Mouse (Mus musculus) heart, embryonic 14.5 days (tissue): ENCODE results near the gene Rhbdd2. TPM values are rescaled to one million over a fixed set of nuclear protein-coding genes. Genes with fewer than 3 reads are reported as not detected.

Experiments
- ATAC-seq: fragments of 200-750 bp; cut with Nextera tagmentation; 2 replicates; pipeline ENCODE4 v1.8.0; 2017; ENCODE audit warnings: low read depth, moderate TSS enrichment; ENCODE audit not compliant: insufficient number of reproducible peaks, insufficient read depth, low FRiP score
- H3K27ac ChIP-seq, 2 experiments: fragments of 200-500 bp in 1 of 2; fragments of 300-500 bp in 1 of 2; sonication (generic) in 1 of 2; replicated peaks in 1 of 2; 2 replicates each; pipeline ENCODE4 v1.5.1; 2012 to 2014; ENCODE audit warnings: low read depth in 2 of 2, low read length in 2 of 2, control low read depth in 1 of 2, mild to moderate bottlenecking in 1 of 2, mixed read lengths in 1 of 2; ENCODE audit not compliant: control insufficient read depth in 1 of 2, insufficient read depth in 1 of 2
- H3K27me3 ChIP-seq: fragments of 300-500 bp; sonication (generic); 2 replicates; pipeline ENCODE4 v1.6.1; 2014; ENCODE audit warnings: mild to moderate bottlenecking, low read length, control low read depth; ENCODE audit not compliant: control insufficient read depth, insufficient read depth
- H3K36me3 ChIP-seq: fragments of 300-500 bp; sonication (generic); 2 replicates; pipeline ENCODE4 v1.6.1; 2014; ENCODE audit warnings: mild to moderate bottlenecking, control low read depth, low read length, mixed read lengths; ENCODE audit not compliant: control insufficient read depth, insufficient read depth
- H3K4me1 ChIP-seq, 2 experiments: fragments of 200-500 bp in 1 of 2; fragments of 300-500 bp in 1 of 2; sonication (generic) in 1 of 2; 2 replicates each; pipeline ENCODE4 v1.6.1; 2012 to 2014; ENCODE audit warnings: low read length in 2 of 2, control low read depth in 1 of 2, mixed read lengths in 1 of 2; ENCODE audit not compliant: control insufficient read depth in 2 of 2, insufficient read depth in 2 of 2
- H3K4me2 ChIP-seq: fragments of 300-500 bp; sonication (generic); 2 replicates; pipeline ENCODE4 v1.6.1; 2014; ENCODE audit warnings: mild to moderate bottlenecking, low read length
- H3K4me3 ChIP-seq, 2 experiments: fragments of 200-500 bp in 1 of 2; fragments of 300-500 bp in 1 of 2; sonication (generic) in 1 of 2; 2 replicates each; pipeline ENCODE4 v1.5.1; 2012 to 2014; ENCODE audit warnings: low read length in 2 of 2, mild to moderate bottlenecking in 2 of 2, control low read depth in 1 of 2, low read depth in 1 of 2, moderate library complexity in 1 of 2; ENCODE audit not compliant: control insufficient read depth in 1 of 2, insufficient read depth in 1 of 2
- H3K9ac ChIP-seq: fragments of 300-500 bp; sonication (generic); 2 replicates; pipeline ENCODE4 v1.6.1; 2014; ENCODE audit warnings: mild to moderate bottlenecking, low read length
- H3K9me3 ChIP-seq: fragments of 300-500 bp; sonication (generic); 2 replicates; pipeline ENCODE4 v1.6.1; 2016; ENCODE audit warnings: low read length, control low read depth; ENCODE audit not compliant: control insufficient read depth
- WGBS: fragments of 180-500 bp; shearing (Covaris S2); extraction: QIAGEN DNeasy Blood & Tissue Kit; methylation state at CpG from one replicate; pipeline ENCODE4 v1.1.7; 2014; 5-methylcytosine and 5-hydroxymethylcytosine counted together
- polyA plus RNA-seq: library from polyadenylated mRNA; unstranded; fragments of >200 nt; fragmentation: Nextera tagmentation; extraction: Ambion mirVana; gene quantifications from 2 replicates; pipeline ENCODE4 v1.2.1, GENCODE M21; 2014

Gene Rhbdd2
- polyA plus RNA-seq, 1 experiment from 2014 or later = 36.7 TPM

DNA sequence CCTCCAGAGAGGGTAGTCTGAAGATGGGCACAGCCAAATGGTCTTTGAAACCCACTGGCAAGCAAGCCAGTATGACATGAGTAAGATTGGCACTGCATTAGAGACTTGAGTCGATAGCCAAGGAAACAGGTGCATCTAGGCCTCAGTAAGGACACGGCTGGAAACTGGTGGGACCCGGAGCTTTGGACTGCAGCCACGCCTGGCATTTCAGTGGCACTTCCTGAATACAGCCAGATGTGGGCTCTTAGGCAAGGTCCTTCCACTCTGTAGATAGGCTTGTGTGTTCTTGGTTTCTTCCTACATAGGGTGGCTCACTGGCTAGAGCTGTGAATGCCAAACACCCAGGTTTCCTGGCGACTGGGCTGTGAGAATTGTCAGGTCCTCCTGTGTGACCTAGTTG lies 12.9 kb downstream of the Rhbdd2 start:
- 76% methylated on average over 5 of the region's 5 CpGs for WGBS
- Histone ChIP-seq H3K4me1 (no peaks in the 10 kb centered on the region), H3K4me3 (no peak overlapping the region), H3K27ac (no peak overlapping the region), H3K9me3 (no peaks in the 10 kb centered on the region), H3K9ac (no peak overlapping the region), H3K4me2 (no peak overlapping the region), H3K27me3 (no peaks in the 10 kb centered on the region), H3K36me3 (peaks cover 10% of the 10 kb centered on the region)
- no peak for ATAC-seq

DNA sequence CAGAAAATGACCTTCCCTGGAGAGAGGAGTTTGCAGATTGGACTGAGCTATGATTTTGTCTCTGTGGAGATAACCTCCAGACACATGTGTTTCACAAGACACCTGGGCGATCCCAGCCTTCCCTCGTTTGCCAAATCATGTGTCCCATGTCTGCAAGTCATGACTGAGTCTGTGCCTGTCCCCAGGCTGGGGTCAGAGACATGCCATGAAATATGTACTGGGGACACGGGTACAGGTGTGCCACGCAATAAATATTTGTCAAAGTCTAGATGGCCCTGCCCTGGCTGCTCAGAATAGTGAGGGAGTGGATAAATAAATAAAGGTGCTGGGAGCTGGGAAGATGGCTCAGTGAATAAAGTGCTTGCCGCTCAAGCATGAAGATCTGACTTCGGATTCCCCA lies 13.6 kb downstream of the Rhbdd2 start:
- no peak for ATAC-seq
- Histone ChIP-seq H3K9me3 (no peaks in the 10 kb centered on the region), H3K36me3 (peaks cover 7% of the 10 kb centered on the region), H3K27me3 (no peaks in the 10 kb centered on the region), H3K9ac (no peak overlapping the region), H3K4me1 (no peaks in the 10 kb centered on the region), H3K4me2 (no peak overlapping the region), H3K4me3 (no peak overlapping the region), H3K27ac (no peak overlapping the region)
- 75% methylated on average over 6 of the region's 6 CpGs for WGBS

DNA sequence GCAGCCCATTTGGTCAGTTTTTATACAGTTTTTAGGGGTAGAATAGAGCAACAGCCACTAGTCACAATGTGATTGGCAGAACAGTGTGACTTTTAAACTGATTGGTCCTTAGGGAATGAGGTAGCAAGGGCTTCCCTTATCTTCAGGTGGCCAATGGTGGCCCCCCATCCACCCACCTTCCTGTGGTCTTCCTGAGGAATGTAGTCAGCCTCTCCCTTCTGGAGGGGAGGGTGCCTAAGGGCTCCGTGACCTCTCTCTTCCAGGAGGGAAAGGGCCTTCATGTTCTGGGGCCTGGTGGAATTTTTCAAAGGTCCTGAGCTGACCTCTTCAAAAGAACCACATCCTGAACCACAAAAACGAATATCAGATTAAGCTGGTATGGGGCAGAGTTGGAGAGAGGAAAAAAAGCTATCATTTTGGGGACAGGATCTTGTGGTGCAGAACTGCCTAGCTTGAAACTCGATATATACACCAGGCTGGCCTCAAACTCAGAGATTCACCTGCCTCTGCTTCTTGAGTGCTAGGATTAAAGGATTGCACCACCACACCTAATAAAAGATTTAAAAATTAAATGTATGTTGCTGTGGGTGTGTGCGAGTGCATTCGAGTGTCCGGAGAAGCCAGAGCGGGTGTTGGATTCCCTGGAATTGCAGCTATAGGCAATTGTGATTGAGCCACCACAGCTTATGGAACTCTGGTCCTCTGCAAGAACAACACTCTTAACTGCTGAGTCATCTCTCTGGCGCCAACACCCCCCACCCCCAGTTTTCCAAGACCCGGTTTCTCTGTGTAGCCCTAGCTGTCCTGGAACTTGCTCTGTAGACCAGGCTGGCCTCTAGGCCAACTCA lies 16.3 kb downstream of the Rhbdd2 start:
- WGBS = 71% methylated on average over 9 of the region's 9 CpGs
- Histone ChIP-seq H3K4me2 (no peak overlapping the region), H3K4me3 (no peak overlapping the region), H3K9me3 (no peaks in the 10 kb centered on the region), H3K9ac (no peak overlapping the region), H3K36me3 (no peaks in the 10 kb centered on the region), H3K27ac (no peak overlapping the region), H3K4me1 (no peaks in the 10 kb centered on the region), H3K27me3 (no peaks in the 10 kb centered on the region)
- no peak for ATAC-seq

DNA sequence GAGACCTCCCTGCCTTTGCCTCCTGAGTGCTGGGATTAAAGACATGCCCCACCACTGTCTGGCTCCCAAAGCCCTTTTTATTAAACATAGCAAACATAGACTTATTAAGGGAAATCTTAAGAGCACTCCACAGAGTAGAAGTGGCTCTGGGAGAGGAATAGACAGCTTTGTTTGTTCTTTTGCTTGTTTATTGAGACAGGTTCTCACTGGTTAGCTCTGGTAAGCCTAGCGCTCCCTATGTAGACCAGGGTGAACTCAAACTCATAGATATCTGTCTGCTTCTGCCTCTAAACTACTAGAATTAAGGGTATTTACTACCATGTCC lies 16.9 kb downstream of the Rhbdd2 start:
- Histone ChIP-seq H3K4me2 (no peak overlapping the region), H3K4me1 (no peaks in the 10 kb centered on the region), H3K9ac (no peak overlapping the region), H3K27ac (no peak overlapping the region), H3K36me3 (no peaks in the 10 kb centered on the region), H3K27me3 (no peaks in the 10 kb centered on the region), H3K4me3 (no peak overlapping the region), H3K9me3 (no peaks in the 10 kb centered on the region)
- WGBS = 73% methylated on average over 1 of the region's 1 CpGs
- ATAC-seq = no peak

DNA sequence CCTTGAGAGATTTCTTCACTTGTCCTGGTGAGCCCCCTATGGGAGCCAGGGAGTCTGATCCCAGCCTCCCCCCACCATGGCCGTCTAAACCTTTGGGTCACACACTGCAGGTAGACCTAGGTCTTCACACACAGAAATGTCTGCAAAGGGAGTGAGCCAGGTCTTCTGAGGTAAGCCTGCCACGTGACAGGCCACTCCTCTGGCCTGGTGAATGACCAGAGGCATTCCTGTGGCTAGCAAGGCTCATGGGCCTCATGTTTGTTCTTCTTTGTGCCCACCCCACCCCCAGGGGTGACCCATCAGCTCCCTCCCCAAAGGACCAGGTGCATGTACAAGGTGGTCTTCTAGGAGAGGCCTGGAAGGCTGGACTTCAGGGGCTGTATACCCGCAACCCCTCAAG lies 19.1 kb downstream of the Rhbdd2 start:
- no peak overlapping the region for H3K4me3 ChIP-seq
- no peaks in the 10 kb centered on the region for H3K4me1 ChIP-seq
- ATAC-seq = no peak
- no peaks in the 10 kb centered on the region for H3K9me3 ChIP-seq
- H3K9ac ChIP-seq = no peak overlapping the region
- 80% methylated on average over 3 of the region's 3 CpGs for WGBS
- no peaks in the 10 kb centered on the region for H3K27me3 ChIP-seq
- H3K36me3 ChIP-seq = no peaks in the 10 kb centered on the region
- no peak overlapping the region for H3K27ac ChIP-seq
- H3K4me2 ChIP-seq = no peak overlapping the region

DNA sequence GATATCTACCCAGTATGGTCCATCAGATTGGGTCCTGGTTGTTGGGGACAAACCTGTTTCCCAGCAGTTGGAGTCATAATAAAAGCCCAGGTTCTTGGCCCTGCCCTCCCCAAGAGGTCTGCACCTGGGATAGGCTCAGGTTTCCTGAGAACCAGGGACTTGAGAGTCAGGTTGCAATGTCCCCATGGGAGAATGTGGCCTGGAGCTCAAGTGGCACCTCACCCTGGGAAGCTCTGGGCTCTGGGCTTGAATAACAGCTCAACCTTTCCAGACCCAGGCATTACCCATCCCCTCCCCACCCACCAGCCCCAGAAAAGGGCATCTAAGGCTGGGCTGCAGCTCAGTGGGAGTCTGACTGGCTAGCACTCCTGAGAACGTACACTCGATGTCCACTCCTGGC lies 20.8 kb downstream of the Rhbdd2 start:
- ATAC-seq = no peak
- no peak overlapping the region for H3K9ac ChIP-seq
- H3K27ac ChIP-seq = no peak overlapping the region
- H3K4me3 ChIP-seq = no peak overlapping the region
- 89% methylated on average over 2 of the region's 2 CpGs for WGBS
- no peak overlapping the region for H3K4me2 ChIP-seq
- no peaks in the 10 kb centered on the region for H3K27me3 ChIP-seq
- 0 out of 4 replicates have a peak, but pooled peaks cover 0 to 2% of the 10 kb centered on the region in 2 experiments for H3K4me1 ChIP-seq
- H3K9me3 ChIP-seq = no peaks in the 10 kb centered on the region
- H3K36me3 ChIP-seq = no peaks in the 10 kb centered on the region

DNA sequence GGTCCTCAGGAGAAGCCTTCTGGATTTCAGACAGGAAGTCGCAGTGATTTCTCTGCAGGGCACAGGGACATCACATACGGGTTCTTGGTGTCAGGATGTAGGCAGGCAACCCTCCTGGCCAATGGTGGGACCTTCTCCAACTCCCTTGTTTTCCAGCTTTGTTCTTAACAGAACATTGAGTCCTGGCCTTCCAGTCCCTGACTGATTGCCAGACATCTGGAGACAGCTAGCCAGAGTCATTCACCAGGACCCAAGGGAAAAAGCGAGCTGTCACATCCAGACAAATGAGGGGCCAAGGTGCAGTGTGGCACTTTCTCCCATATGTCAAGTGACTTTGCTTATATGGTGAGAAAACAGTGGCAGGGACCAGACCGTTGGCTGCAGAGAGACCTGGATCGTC lies 23.6 kb downstream of the Rhbdd2 start:
- H3K9ac ChIP-seq = no peak overlapping the region
- 71% methylated on average over 5 of the region's 5 CpGs for WGBS
- H3K9me3 ChIP-seq = no peaks in the 10 kb centered on the region
- H3K36me3 ChIP-seq = no peaks in the 10 kb centered on the region
- no peaks in the 10 kb centered on the region for H3K27me3 ChIP-seq
- no peak overlapping the region for H3K4me2 ChIP-seq
- peaks cover 2 to 11% of the 10 kb centered on the region in 2 experiments; a peak in 2 of 4 replicates for H3K4me1 ChIP-seq
- no peak for ATAC-seq
- H3K4me3 ChIP-seq = no peak overlapping the region
- H3K27ac ChIP-seq = no peak overlapping the region

DNA sequence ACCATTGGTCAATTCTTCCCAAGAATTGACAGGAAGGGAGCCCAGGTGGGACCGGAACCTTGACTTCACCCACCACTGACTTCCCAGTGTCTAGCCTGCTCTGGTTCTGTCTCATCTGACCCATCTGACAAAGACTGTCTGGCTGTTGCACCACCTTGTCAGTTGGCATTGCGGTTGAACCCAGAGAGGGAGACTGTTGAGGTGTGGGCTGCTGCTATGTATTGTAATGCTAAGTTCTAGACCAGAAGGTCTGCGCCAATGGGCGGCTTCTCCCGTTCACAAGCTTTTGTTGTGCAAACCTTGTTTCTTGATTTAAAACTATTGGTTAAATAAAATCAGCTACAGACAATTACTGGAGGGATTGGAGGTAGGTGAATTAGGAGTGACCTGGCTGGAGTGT lies 24.7 kb downstream of the Rhbdd2 start:
- WGBS = 89% methylated on average over 5 of the region's 5 CpGs
- H3K27me3 ChIP-seq = no peaks in the 10 kb centered on the region
- no peak overlapping the region for H3K4me3 ChIP-seq
- H3K9me3 ChIP-seq = no peaks in the 10 kb centered on the region
- no peak for ATAC-seq
- peaks cover 2 to 11% of the 10 kb centered on the region in 2 experiments; a peak in 2 of 4 replicates for H3K4me1 ChIP-seq
- no peak overlapping the region for H3K27ac ChIP-seq
- H3K36me3 ChIP-seq = no peaks in the 10 kb centered on the region
- H3K9ac ChIP-seq = no peak overlapping the region
- no peak overlapping the region for H3K4me2 ChIP-seq
